Mouse (Mus musculus) limb, embryonic 11.5 days (tissue): ENCODE results near the gene Zscan5b. TPM values are rescaled to one million over a fixed set of nuclear protein-coding genes. Genes with fewer than 3 reads are reported as not detected.
"Not testable (repeated sequence)": the region's sequence is repeated elsewhere in the genome, so short reads cannot be mapped to it uniquely, and the experiment has no call there.

Source experiments
- ATAC-seq: fragments of 200-750 bp; cut with Nextera tagmentation; 2 replicates; pipeline ENCODE4 v1.8.0; 2017; ENCODE audit warnings: low read depth; ENCODE audit not compliant: insufficient number of reproducible peaks, low FRiP score, low TSS enrichment
- DNase-seq: peaks from one replicate; pipeline ENCODE4 v3.0.0-alpha.2; 2015; ENCODE audit warnings: low spot score
- H3K27ac ChIP-seq: fragments of 300-500 bp; sonication (generic); replicated peaks from 2 replicates; pipeline ENCODE4 v1.5.1; 2014; ENCODE audit warnings: low read depth, mild to moderate bottlenecking, low read length
- H3K27me3 ChIP-seq: fragments of 300-500 bp; sonication (generic); 2 replicates; pipeline ENCODE4 v1.6.1; 2014; ENCODE audit warnings: mild to moderate bottlenecking, low read length, mixed read lengths; ENCODE audit not compliant: control insufficient read depth, insufficient read depth
- H3K36me3 ChIP-seq: fragments of 300-500 bp; sonication (generic); 2 replicates; pipeline ENCODE4 v1.6.1; 2014; ENCODE audit warnings: mild to moderate bottlenecking, low read length, moderate library complexity, mixed read lengths; ENCODE audit not compliant: control insufficient read depth, insufficient read depth
- H3K4me1 ChIP-seq: fragments of 300-500 bp; sonication (generic); 2 replicates; pipeline ENCODE4 v1.6.1; 2014; ENCODE audit warnings: low read length, mixed read lengths; ENCODE audit not compliant: control insufficient read depth, insufficient read depth
- H3K4me2 ChIP-seq: fragments of 300-500 bp; sonication (generic); 2 replicates; pipeline ENCODE4 v1.6.1; 2014; ENCODE audit warnings: low read depth, mild to moderate bottlenecking, moderate library complexity; ENCODE audit not compliant: severe bottlenecking
- H3K4me3 ChIP-seq: fragments of 300-500 bp; sonication (generic); 2 replicates; pipeline ENCODE4 v1.5.1; 2014; ENCODE audit warnings: low read depth, low read length
- H3K9ac ChIP-seq: fragments of 300-500 bp; sonication (generic); 2 replicates; pipeline ENCODE4 v1.6.1; 2014; ENCODE audit warnings: mild to moderate bottlenecking, low read length
- H3K9me3 ChIP-seq: fragments of 300-500 bp; sonication (generic); 2 replicates; pipeline ENCODE4 v1.6.1; 2016; ENCODE audit warnings: low read length; ENCODE audit not compliant: control insufficient read depth
- WGBS: fragments of 180-500 bp; shearing (Covaris S2); extraction: QIAGEN DNeasy Blood & Tissue Kit; methylation state at CpG from one replicate; pipeline ENCODE4 v1.1.7; 2014; 5-methylcytosine and 5-hydroxymethylcytosine counted together
- polyA plus RNA-seq: library from polyadenylated mRNA; unstranded; fragments of >200 nt; fragmentation: Nextera tagmentation; extraction: Ambion mirVana; gene quantifications from 2 replicates; pipeline ENCODE4 v1.2.1, GENCODE M21; 2014

The Zscan5b gene
- polyA plus RNA-seq, 1 experiment from 2014 or later: not detected

DNA sequence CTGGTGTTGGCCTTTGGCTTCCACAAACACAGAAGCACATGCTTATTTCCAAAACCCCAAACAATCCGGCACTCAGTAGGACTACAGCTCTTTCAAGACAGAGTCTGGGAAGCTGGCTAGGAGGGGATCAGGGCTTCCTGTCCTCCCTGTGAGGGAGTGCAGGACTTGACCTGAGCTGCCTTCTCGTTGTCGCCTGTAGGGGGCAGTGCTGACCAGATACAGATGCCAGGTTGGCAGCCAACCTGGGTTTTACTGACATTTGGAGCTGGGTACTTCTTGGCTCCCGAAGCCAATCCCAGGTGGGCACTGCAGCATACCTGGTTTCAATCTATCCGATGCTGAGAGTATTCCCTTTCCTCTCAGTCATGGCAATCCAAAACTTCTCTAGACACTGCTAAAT, 8.9 kb upstream of the Zscan5b start:
- Histone ChIP-seq H3K9me3 (peaks cover 4% of the 10 kb centered on the region; the same call in 1 of the 2 replicates), H3K27me3 (no peaks in the 10 kb centered on the region), H3K27ac (no peak overlapping the region), H3K9ac (no peak overlapping the region), H3K4me1 (no peaks in the 10 kb centered on the region), H3K4me3 (no peak overlapping the region), H3K4me2 (no peak overlapping the region), H3K36me3 (no peaks in the 10 kb centered on the region)
- peak; percentile 36 for DNase-seq
- ATAC-seq: no peak
- 43% methylated on average over 5 of the region's 5 CpGs for WGBS

- ATAC-seq, H3K4me1 ChIP-seq, H3K27ac ChIP-seq, H3K4me2 ChIP-seq, H3K4me3 ChIP-seq, H3K36me3 ChIP-seq, H3K9me3 ChIP-seq, H3K9ac ChIP-seq, H3K27me3 ChIP-seq, DNase-seq: not testable (repeated sequence)
- WGBS: 82% methylated on average over 3 of the region's 4 CpGs
These were observed 7.4 kb upstream of the Zscan5b start for GRCm38 (mm10) chr7:6214691-6215090.

DNA sequence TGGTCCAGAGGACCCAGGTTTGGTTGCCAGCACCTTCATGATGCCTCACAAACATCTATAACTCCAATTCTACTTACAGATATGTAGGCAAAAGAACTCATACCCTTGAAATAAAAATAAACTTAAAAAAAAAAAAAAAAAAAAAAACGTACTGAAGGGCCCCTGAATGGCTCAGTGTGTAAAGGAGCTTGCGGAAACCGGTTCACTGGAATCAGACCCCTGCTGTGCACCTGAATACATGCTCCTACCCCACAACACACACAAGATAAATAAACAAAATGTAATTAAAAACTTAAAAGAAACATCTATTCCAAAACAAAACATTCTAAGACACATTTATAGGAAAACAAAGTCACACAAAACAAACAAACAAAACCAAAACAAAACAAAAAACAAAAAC, 1.9 kb upstream of the Zscan5b start:
- ATAC-seq (no peak), DNase-seq (no peak)
- 49% methylated on average over 3 of the region's 3 CpGs for WGBS
- H3K9me3 ChIP-seq: peaks cover 4% of the 10 kb centered on the region; the same call in 1 of the 2 replicates
- H3K9ac ChIP-seq: no peak overlapping the region
- H3K27me3 ChIP-seq: no peaks in the 10 kb centered on the region
- no peak overlapping the region for H3K4me3 ChIP-seq
- no peak overlapping the region for H3K4me2 ChIP-seq
- no peaks in the 10 kb centered on the region for H3K36me3 ChIP-seq
- no peak overlapping the region for H3K27ac ChIP-seq
- no peaks in the 10 kb centered on the region for H3K4me1 ChIP-seq

- WGBS: 63% methylated on average over 8 of the region's 8 CpGs
- not testable (repeated sequence) for DNase-seq, H3K4me1 ChIP-seq, H3K4me3 ChIP-seq, ATAC-seq, H3K27me3 ChIP-seq, H3K9me3 ChIP-seq, H3K36me3 ChIP-seq, H3K4me2 ChIP-seq, H3K27ac ChIP-seq, H3K9ac ChIP-seq
These were observed 6.4 kb downstream of the Zscan5b start for GRCm38 (mm10) chr7:6228491-6228890.

- Histone ChIP-seq H3K4me2 (no peak overlapping the region), H3K36me3 (no peaks in the 10 kb centered on the region), H3K4me1 (no peaks in the 10 kb centered on the region), H3K27me3 (no peaks in the 10 kb centered on the region), H3K9me3 (no peaks in the 10 kb centered on the region), H3K4me3 (no peak overlapping the region), H3K27ac (no peak overlapping the region), H3K9ac (no peak overlapping the region)
- no peak for ATAC-seq
- WGBS: 54% methylated on average over 11 of the region's 11 CpGs
- no peak for DNase-seq
These were observed 17.7 kb downstream of the Zscan5b start for GRCm38 (mm10) chr7:6239787-6240186.

- ATAC-seq, H3K36me3 ChIP-seq, H3K27me3 ChIP-seq, H3K27ac ChIP-seq, H3K4me1 ChIP-seq, H3K9me3 ChIP-seq, H3K4me3 ChIP-seq, H3K9ac ChIP-seq, H3K4me2 ChIP-seq: not testable (repeated sequence)
- 18% methylated on average over 1 of the region's 1 CpGs for WGBS
- DNase-seq: peak; percentile 55
These were observed 18.9 kb downstream of the Zscan5b start for GRCm38 (mm10) chr7:6240841-6241425.

DNA sequence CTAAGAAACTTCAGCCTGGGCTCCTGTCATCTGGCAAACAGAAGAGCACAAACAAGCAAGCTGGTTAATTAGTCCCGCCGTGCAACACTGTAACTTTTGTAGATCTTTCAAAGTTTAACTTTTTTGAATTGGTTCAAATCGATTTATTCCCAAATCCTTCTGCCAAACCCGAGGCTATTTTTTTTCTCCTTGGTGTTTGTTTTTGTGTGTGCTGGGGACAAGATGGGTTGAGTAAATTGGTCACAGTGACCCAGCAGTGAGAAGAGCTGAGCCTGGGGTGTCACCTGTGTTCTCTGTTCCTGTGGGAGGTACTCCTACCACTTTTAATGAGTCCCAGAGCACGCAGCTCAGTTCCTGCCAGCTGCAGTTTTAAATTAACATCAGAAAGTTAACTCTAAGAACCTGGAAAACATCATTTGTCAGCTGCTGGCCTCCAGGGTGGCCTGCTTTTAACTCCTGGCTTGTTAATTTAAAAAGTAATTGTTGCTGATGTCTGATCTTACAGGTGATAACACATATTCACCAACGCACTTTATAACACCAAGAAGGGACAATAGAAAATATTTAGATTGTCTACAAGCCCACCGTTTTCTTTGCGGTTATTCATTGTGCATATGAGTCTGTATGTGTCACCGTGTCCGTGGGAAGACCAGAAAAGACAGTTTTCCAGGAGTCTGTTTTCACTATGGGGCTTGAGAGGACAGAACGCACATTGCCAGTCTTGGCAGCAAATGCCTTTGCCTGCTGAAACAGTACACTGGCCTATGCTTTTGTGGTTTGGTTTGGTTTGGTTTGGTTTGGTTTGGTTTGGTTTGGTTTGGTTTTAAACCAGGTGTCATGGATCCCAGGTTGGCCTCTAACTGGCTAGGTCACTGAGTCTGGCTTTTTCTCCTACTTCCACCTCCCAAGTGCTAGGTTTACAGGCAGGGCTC, 22.5 kb downstream of the Zscan5b start:
- no peak overlapping the region for H3K4me3 ChIP-seq
- no peak overlapping the region for H3K4me2 ChIP-seq
- H3K4me1 ChIP-seq: no peaks in the 10 kb centered on the region
- H3K36me3 ChIP-seq: no peaks in the 10 kb centered on the region
- no peak overlapping the region for H3K27ac ChIP-seq
- 14% methylated on average over 11 of the region's 11 CpGs for WGBS
- DNase-seq: peak; percentile 55
- no peaks in the 10 kb centered on the region; the same call in 1 of the 2 replicates for H3K9me3 ChIP-seq
- no peaks in the 10 kb centered on the region for H3K27me3 ChIP-seq
- H3K9ac ChIP-seq: no peak overlapping the region
- peak; percentile 74; the same call in 1 of the 2 replicates for ATAC-seq

- DNase-seq (no peak), ATAC-seq (no peak)
- Histone ChIP-seq H3K27me3 (no peaks in the 10 kb centered on the region), H3K4me3 (no peak within 1 kb of the TSS), H3K9ac (no peak within 1 kb of the TSS), H3K9me3 (no peaks in the 10 kb centered on the region; the same call in 1 of the 2 replicates), H3K36me3 (no peaks in the 10 kb centered on the region), H3K4me1 (no peaks in the 10 kb centered on the region), H3K4me2 (no peak within 1 kb of the TSS), H3K27ac (no peak within 1 kb of the TSS)
- WGBS: 86% methylated on average over 6 of the region's 6 CpGs
These were observed 30.3 kb downstream of the Zscan5b start, which contains the start of gene Epp13 for GRCm38 (mm10) chr7:6252410-6252809. Gene Epp13, plus strand, starts transcription at chr7:6252710.
